Mouse (Mus musculus) ES-Bruce4 (cell line): Measurements from ENCODE around the gene Hes5.

ENCODE experiments used
- CTCF ChIP-seq: IDR thresholded peaks from one replicate; pipeline ENCODE4 v1.8.1; 2011; ENCODE audit warnings: low read depth, low read length
- EP300 ChIP-seq: IDR thresholded peaks from 2 replicates; pipeline ENCODE4 v1.6.1; 2011; ENCODE audit warnings: low read depth, low read length; ENCODE audit not compliant: insufficient read depth
- POLR2A ChIP-seq: IDR thresholded peaks from one replicate; pipeline ENCODE4 v1.8.1; 2011; ENCODE audit warnings: low read length; ENCODE audit not compliant: insufficient read depth

- no peak for TF ChIP-seq CTCF
- TF ChIP-seq POLR2A: peak; percentile 73
- TF ChIP-seq EP300: no peak
These were observed 3.3 kb downstream of the Hes5 start, which contains the start of gene Pank4 for GRCm38 (mm10) chr4:154963901-154964580.
